ENCODE assay signal across 1 mouse cellular context in the genomic region with DNA sequence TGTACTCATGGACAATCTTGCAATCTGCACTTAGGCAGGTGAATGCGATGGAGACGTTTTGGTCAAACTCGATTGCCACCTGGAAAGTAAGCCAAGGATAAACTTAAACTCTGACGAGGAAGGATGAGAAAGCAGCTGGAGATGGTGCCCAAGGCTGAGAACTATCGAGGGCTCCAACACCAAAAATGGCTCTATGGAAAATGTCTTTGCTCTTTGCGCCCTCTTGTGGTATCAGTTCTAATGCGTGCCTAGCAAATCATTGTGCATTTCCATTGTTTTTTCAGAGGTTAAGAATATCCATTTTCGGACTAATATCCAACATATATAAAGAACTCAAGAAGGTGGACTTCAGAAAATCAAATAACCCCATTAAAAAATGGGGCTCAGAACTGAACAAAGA.
TF ChIP-seq lines count a peak whose summit lies in the region.

No protein-coding gene starts in this region.

TF ChIP-seq in CH12.LX, 34 proteins besides CTCF, POLR2A, EP300 and RAD21 (continued from another document):
- TF ChIP-seq HCFC1 (IDR thresholded peaks at IDR 0.05; ENCODE audit: low read depth, low read length): no peak
